Mouse (Mus musculus) small intestine, adult 2 months (tissue): Measurements from ENCODE around the gene Brsk2. TPM values are rescaled to one million over a fixed set of nuclear protein-coding genes. Genes with fewer than 3 reads are reported as not detected.

Experiments used
- H3K27ac ChIP-seq: fragments of 200-500 bp; 2 replicates; pipeline ENCODE4 v1.5.1; 2012; ENCODE audit warnings: low read depth, low read length, control low read depth, inconsistent platforms; ENCODE audit not compliant: insufficient read depth
- H3K27me3 ChIP-seq: fragments of 200-500 bp; 2 replicates; pipeline ENCODE4 v1.6.1; 2012; ENCODE audit warnings: mild to moderate bottlenecking, moderate library complexity, low read length, inconsistent platforms; ENCODE audit not compliant: control insufficient read depth, insufficient read depth
- H3K36me3 ChIP-seq: fragments of 200-500 bp; 2 replicates; pipeline ENCODE4 v1.6.1; 2012; ENCODE audit warnings: mild to moderate bottlenecking, low read length, control low read depth, inconsistent platforms; ENCODE audit not compliant: control insufficient read depth, insufficient read depth
- H3K4me1 ChIP-seq: fragments of 200-500 bp; 2 replicates; pipeline ENCODE4 v1.6.1; 2012; ENCODE audit warnings: low read length, inconsistent platforms, mixed read lengths; ENCODE audit not compliant: control insufficient read depth, insufficient read depth, insufficient read length
- H3K4me3 ChIP-seq: fragments of 200-500 bp; 2 replicates; pipeline ENCODE4 v1.5.1; 2012; ENCODE audit warnings: low read depth, mild to moderate bottlenecking, control low read depth, inconsistent platforms, low read length, moderate library complexity
- CTCF ChIP-seq: fragments of 200-500 bp; IDR thresholded peaks from 2 replicates; pipeline ENCODE4 v1.5.1; 2012; ENCODE audit warnings: low read depth, mild to moderate bottlenecking, control low read depth, inconsistent platforms, low read length, moderate library complexity, mixed read lengths; ENCODE audit not compliant: insufficient replicate concordance, insufficient read length; ENCODE audit errors: extremely low read depth
- POLR2A ChIP-seq: fragments of 200-500 bp; IDR thresholded peaks from 2 replicates; pipeline ENCODE4 v1.6.1; 2012; ENCODE audit warnings: low read depth, mild to moderate bottlenecking, control low read depth, inconsistent platforms, low read length, moderate library complexity
- WGBS: fragments of 180-500 bp; shearing (Covaris S2); methylation state at CpG from one replicate; pipeline ENCODE4 v1.1.7; 2018; 5-methylcytosine and 5-hydroxymethylcytosine counted together
- polyA plus RNA-seq: library from polyadenylated mRNA; depleted of rRNA; stranded (reverse); fragments of >200 nt; gene quantifications from 2 replicates; pipeline ENCODE4 v1.2.3, GENCODE M21; 2012

The Brsk2 gene
- polyA plus RNA-seq, 1 experiment: 0.51 TPM

DNA sequence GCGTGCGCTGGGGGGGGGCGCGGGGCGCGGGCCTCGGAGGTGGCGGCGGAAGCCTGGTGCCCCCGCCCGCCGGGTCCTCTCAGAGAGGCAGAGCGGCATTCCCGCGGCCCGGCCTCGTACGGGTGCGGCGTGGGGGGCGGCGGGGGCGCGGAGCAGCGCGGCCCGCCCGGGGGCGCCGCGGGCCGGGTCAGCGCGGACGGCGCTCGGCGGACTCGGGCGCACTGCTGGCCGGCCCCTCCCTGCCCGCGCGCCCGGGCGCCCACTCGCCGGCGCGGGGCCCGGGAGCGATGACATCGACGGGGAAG, 200 bp downstream of the Brsk2 start:
- Histone ChIP-seq H3K4me1 (peaks cover 3% of the 10 kb centered on the region), H3K27me3 (peaks cover 35% of the 10 kb centered on the region), H3K27ac (no peak overlapping the region), H3K4me3 (peak overlapping the region; percentile 55), H3K36me3 (no peaks in the 10 kb centered on the region)
- TF ChIP-seq POLR2A: no peak
- no peak for TF ChIP-seq CTCF
- 2% methylated on average over 54 of the region's 54 CpGs for WGBS

DNA sequence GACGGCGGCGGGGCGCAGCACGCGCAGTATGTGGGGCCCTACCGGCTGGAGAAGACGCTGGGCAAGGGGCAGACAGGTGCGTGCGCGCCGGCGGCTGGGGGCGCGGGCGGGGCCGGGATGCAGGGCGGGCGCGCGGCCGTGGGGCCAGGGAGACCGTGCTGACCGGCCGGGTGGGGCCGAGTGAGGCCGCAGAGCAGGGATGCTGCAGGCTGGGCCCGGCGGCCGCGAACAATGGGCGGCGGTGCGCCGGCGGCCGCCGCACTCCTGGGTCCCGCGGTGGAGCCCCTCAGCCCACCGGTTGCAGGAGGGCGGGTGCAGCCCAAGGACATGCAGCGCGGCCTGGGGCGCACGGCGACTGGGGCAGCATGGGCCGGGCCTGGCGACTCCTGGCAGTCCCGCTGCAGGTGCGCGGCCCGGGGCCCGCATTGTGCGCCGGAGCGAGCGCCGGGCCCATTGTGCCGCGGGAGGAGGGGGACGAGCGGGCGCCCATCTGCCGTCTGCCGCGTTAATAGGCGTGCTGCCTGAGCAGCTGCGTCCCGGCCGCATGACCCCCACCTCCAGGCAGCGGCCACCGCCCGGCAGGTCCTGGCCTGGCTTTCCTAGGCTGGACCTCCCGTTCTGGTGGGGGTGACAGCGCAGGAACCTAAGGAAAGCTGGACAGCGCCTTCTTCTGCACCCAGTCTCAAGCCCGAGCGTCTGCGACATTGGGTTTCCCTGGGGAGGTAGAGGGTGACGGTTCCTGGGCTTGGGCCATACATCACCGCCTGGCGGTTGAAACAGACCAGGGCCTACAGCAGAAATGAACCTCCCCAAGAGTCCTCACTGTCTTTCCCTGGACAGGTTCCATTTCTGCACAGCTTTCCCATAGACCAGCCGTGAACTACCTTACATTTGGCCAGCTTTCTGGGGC, 808 bp downstream of the Brsk2 start:
- Histone ChIP-seq H3K27ac (no peak overlapping the region), H3K27me3 (peaks cover 35% of the 10 kb centered on the region), H3K36me3 (no peaks in the 10 kb centered on the region), H3K4me1 (peaks cover 3% of the 10 kb centered on the region), H3K4me3 (peak overlapping the region; percentile 55)
- TF ChIP-seq POLR2A (no peak), CTCF (no peak)
- WGBS: 2% methylated on average over 84 of the region's 84 CpGs

DNA sequence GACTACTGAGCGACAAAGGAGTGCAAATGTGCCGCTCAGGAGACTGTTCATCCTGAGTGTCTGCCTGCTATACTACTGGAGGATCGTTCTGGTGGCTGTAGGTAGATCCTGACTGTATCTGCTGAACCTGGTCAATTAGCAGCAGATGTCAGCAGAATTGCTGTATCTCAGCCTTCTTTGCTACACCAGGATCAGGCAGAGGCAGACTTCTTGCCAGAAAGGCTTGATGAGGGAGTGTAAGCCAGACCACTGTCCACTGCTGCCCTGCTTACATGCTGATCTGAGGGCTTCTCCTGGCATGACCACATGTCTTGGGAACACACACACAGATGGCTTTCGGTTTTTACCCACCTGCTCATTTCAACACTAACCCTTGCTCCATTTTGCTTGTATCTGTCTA, 2.3 kb downstream of the Brsk2 start:
- Histone ChIP-seq H3K36me3 (no peaks in the 10 kb centered on the region), H3K4me3 (no peak overlapping the region), H3K27me3 (peaks cover 35% of the 10 kb centered on the region), H3K4me1 (peaks cover 3% of the 10 kb centered on the region), H3K27ac (no peak overlapping the region)
- 86% methylated on average over 4 of the region's 4 CpGs for WGBS
- no peak for TF ChIP-seq CTCF
- no peak for TF ChIP-seq POLR2A

DNA sequence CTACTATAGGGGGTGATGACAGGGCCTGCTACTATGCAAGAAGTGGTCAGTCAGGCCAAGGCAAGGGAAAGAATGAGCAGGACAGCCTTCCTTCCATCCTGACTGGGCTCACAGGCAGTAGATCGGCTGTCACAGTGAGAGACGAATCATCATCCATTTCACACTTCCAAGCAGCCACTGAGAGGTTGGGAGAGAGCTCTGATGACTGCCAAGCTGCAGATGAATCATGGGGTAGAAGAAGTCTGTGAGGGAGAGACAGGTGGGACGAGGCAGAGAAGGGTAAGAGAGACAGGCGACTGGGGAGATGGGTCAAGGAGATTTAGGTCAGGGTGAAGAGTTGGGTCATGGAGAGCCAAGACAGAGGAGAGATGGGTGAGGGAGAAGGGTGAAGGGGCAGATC, 3.4 kb downstream of the Brsk2 start:
- Histone ChIP-seq H3K27me3 (peaks cover 32% of the 10 kb centered on the region), H3K4me1 (peaks cover 3% of the 10 kb centered on the region), H3K4me3 (no peak overlapping the region), H3K27ac (no peak overlapping the region), H3K36me3 (no peaks in the 10 kb centered on the region)
- WGBS: 74% methylated on average over 4 of the region's 4 CpGs
- TF ChIP-seq CTCF (no peak), POLR2A (no peak)

DNA sequence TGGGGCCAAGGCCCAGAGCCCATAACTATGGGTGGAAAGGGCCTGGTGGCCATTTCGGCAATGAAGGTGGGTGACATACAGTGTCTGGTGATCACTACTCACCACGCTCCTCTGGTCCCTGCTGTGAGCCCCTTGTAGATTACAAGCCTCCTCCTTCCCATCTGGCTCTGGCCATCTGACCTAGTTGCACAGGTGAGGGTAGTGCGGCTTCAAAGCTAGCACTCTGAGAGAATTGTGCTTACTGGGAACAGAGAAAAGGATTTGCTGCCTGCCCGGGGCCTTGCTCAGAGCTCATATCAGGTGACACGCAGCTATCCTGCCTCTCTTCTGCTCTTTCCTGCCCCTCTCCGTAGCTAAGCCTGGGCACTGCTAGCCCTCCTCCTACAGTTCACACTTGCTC, 4.1 kb downstream of the Brsk2 start:
- no peak overlapping the region for H3K4me3 ChIP-seq
- peaks cover 28% of the 10 kb centered on the region for H3K27me3 ChIP-seq
- H3K4me1 ChIP-seq: peaks cover 3% of the 10 kb centered on the region
- H3K36me3 ChIP-seq: no peaks in the 10 kb centered on the region
- TF ChIP-seq CTCF (no peak), POLR2A (no peak)
- WGBS: 72% methylated on average over 6 of the region's 6 CpGs
- no peak overlapping the region for H3K27ac ChIP-seq

DNA sequence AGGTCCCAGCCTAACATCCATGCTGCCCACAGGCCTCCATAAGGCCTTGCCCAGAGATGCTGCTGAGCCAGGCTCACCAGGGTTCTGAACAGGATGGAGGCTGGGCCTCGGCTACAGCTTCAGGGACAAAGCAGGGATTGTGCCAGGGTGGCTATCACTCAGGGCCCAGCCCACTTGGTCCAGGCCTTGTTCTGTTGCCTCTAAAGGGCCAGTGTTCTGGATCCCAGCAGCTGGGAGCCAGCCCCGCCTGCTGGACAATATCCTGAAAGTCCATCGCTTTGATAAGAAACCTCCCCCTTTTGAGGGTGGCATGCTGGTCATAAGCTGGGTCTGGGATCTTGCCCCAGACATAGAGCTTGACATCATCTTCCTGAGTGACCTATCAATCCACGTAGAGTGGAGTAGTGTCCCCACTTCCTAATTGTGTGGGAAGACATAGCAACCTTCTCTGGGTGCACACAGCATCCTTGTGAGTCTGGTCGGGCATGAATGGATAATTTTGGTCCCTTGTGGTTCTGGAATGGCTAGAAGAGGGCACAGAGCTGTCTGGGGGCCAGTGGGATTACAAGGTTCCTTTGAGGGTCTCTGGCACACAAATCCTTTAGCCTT, 6.1 kb downstream of the Brsk2 start:
- Histone ChIP-seq H3K36me3 (no peaks in the 10 kb centered on the region), H3K27me3 (peaks cover 12% of the 10 kb centered on the region), H3K4me1 (no peaks in the 10 kb centered on the region), H3K4me3 (no peak overlapping the region), H3K27ac (no peak overlapping the region)
- 75% methylated on average over 5 of the region's 5 CpGs for WGBS
- TF ChIP-seq CTCF (no peak), POLR2A (no peak)

DNA sequence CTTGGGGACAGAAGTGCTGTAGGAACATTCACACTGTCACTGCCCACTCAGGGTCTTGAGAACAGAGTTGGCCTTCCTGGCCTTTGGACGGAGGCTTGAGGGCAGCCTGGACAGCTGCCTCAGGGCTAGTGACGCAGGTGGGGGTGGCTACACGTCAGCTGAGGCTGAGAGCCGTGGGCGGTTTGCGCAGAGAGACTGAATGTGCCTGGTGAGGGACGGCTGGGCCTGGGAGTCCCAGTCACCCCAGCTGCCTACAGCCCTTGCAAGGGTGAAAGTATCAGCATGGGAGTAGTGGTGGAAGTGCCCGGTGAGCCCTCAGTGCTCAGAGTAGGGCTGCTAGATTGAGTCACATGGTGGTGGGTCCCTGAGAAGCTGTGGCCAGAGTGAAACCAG, 6.6 kb downstream of the Brsk2 start:
- H3K36me3 ChIP-seq: no peaks in the 10 kb centered on the region
- H3K27me3 ChIP-seq: peaks cover 8% of the 10 kb centered on the region; the same call in 1 of the 2 replicates
- no peak overlapping the region for H3K4me3 ChIP-seq
- no peaks in the 10 kb centered on the region for H3K4me1 ChIP-seq
- H3K27ac ChIP-seq: no peak overlapping the region
- TF ChIP-seq CTCF (no peak), POLR2A (no peak)
- WGBS: 74% methylated on average over 8 of the region's 8 CpGs
